Mouse (Mus musculus): ENCODE data around the gene Cct6b.
"Not testable (repeated sequence)": the region's sequence is repeated elsewhere in the genome, so short reads cannot be mapped to it uniquely, and the experiment has no call there.

The Cct6b gene

GRCm38 (mm10) chr11:82705082-82705481, 59.0 kb downstream of the Cct6b start:
- no peak for DNase-seq (ENCODE audit: low spot score in 2 of 2)

DNA sequence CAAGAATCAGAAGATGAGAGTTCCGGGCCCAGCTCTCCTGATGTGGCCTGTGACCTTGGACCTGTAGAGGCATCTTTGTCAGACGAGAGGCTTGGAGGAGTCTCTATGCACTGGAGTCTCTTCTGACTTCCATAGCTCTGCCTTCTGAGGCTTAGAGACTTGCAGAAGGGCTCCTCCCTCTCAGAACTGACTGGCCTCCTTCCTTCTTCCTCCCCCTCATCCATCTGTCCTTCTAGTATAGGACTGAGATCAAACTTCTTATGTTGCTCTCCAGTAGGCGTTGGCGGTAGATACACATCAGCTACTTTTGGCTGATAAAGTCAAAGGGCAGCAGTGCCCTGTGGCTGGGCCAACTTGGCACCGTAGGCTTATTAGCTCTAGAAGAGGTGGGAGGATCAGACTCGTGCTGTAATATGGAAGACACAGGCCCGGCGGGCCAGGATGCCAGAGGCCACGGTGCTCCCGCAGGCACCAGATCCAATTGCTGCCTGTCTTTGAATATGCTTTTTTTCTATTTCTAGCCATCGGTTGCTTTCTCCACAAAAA, 64.2 kb downstream of the Cct6b start:
- DNase-seq (ENCODE audit: low spot score in 2 of 2) = no peak

- no peak for DNase-seq (ENCODE audit: low spot score in 2 of 2)
Measured at GRCm38 (mm10) chr11:82695930-82696329, 68.2 kb downstream of the Cct6b start.

DNA sequence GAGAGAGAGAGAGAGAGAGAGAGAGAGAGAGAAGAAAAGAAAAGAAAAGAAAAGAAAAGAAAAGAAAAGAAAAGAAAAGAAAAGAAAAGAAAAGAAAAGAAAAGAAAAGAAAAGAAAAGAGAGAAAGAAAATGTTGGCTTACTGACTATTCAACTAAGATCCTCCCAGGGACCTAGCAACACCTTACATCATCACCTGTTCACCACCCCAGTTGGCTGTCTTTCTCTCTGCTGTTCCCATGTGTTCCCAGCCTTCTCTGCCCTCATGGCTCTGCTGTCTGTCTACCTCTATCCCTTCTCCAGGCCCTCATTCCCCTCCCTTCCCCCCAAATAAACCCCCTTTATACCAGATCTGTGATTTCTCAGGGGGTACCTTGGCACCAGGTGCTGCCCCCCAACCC, 69.2 kb downstream of the Cct6b start:
- DNase-seq (ENCODE audit: low spot score in 2 of 2) = not testable (repeated sequence)

GRCm38 (mm10) chr11:82692668-82693067, 71.5 kb downstream of the Cct6b start:
- no peak for DNase-seq (ENCODE audit: low spot score in 2 of 2)

DNA sequence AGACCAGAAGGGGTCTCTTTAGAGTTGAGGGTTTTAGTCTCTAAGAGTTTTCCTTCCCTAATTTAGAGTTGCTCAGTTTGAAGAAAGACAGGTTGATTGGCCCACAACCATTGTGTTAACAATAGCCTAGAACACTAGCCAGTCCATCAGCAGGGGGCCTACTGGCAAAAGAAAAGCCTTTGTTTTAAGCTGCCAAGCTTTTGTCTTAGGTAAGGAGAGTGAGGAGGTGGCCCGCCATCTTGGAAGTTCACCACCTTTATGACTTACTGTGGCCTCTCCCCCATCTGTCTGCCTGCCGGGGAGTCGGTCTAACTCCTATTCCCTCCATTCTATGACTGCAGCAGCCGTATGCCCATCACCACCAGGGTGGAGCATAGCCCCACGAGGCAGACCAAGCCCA, 73.6 kb downstream of the Cct6b start:
- DNase-seq (ENCODE audit: low spot score in 2 of 2) = no peak

- no peak for DNase-seq (ENCODE audit: low spot score in 2 of 2)
Measured at GRCm38 (mm10) chr11:82687668-82688067, 76.5 kb downstream of the Cct6b start.

- DNase-seq (ENCODE audit: low spot score in 2 of 2) = peak in 1 of 2 experiments; percentile 70
Measured at GRCm38 (mm10) chr11:82684676-82685075, 79.4 kb downstream of the Cct6b start.

DNA sequence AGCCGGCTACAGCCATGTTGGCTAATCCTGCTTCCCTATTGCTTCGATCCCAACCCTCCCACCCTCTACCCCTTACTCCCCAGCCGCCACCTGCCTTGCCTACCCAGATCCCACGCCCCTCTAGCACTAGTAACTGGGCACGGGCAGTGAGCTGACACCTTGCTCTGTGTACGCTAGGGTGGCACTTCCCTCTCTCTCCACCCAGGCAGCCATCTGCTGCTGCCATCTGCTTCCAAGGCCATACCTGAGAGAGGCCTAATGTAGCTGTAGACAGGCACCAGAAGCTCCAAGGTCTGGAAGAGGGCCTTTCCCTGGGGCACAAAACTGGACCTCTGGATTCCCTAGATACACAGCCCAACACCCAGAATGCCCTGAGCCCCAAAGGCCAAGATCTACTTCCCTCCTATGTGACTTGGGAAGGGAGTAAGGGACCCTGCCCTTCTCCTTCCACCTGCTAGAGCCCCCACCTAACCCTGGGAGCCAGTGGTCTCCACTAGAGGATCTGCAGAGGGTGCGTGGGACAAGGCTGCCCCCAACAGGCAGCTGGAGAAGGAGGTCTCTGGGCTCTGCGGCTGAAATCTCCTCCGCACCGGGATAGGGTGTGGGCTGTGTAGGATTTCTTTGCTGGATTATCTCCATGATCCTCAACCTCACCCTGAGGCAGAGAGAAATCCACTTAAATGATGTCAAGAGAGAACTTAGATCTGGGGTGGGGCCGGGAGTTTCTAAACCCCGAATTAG, 80.2 kb downstream of the Cct6b start:
- DNase-seq (ENCODE audit: low spot score in 2 of 2) = peak in 1 of 2 experiments; percentile 44

- no peak for DNase-seq (ENCODE audit: low spot score in 2 of 2)
Measured at GRCm38 (mm10) chr11:82678561-82678960, 85.6 kb downstream of the Cct6b start.
